Mouse (Mus musculus): ENCODE measurements at regions not wholly inside any gene's neighbourhood (a gene's known extent, or its start where the extent isn't known, plus 50 kb on each side); places are given as distances from the start of the nearest gene placed in this dataset.

DNA sequence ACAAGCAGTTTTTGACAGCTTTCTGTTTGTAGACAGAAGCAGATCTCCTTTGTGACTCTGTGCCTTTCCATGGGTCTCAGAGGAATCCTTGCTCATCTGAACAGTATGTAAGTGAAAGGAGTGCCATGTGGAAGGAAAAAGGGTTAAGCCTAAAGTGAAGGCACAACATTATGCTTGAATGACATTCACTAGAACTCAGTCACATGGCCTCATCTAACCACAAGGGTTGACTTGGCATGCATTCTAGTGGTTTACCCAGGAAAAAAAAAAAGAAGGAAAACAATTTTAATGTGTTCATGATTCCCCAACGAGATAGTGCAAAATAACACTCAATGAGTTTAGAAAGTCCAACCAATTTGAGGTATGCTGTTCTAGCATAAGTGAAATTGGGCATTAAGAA, 414.6 kb downstream of the Adgrl2 start:
- intact Hi-C loops (cut with DNase I): no loop called here
- DNase-seq (ENCODE audit: low spot score): no peak

DNA sequence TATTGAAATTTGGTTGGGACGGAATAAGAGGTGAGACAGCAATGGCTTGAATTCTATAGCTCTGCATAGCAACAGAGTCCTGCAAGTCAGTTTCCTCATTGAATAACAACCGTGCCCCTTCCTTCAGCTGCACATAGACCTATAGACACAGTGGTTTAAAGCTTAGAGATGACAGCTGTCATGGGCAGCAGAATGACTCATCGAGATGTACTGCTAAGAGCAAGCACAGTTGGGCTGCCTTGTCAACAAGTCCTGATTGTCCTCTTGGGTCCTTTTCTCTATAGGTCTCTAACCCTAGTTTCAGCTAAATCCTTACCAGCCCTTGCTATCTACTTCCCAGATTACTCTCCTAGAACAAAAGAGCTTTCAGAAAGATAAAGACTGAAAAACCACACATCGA, 417.9 kb downstream of the Adgrl2 start:
- no peak for DNase-seq (ENCODE audit: low spot score)
- intact Hi-C loops (cut with DNase I): no loop called here

DNA sequence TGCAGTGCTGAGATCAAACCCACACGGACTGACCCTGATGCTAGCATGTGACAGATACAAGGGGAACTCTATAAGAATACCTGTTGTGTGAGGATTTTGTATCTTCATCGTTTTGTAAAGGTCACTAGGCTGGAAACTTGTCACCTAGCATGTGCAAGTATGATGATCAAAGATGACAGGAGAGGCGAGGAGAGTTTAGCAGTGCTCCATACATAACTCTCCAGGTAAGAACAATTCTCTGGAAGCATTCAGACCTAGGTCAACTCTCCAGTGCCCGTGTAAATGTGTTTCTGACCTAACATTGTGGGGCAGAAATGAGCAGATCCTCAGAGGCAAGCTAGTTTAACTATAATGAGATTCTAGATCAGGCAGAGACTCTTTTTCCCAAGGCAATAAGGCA, 425.6 kb downstream of the Adgrl2 start:
- DNase-seq (ENCODE audit: low spot score): no peak
- intact Hi-C loops (cut with DNase I): no loop called here

DNA sequence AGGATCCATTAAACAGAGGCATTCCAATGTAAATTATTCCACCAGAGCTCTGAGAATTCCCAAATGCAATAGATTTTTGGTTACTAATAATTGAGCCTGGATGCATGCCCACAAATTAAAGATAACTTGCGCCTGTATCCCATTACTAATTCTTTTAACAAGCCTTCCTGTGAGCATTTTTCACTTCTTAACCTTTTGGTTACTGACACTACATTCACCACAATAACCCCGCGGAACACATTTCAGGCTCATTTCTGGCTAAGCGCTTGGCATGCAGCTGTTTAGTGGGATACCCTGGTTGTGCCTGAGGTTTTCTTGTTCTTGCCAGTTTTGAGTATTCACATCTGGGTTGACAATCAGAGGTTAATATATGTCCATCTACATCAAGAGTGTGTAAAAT, 429.1 kb downstream of the Adgrl2 start:
- no peak for DNase-seq (ENCODE audit: low spot score)
- intact Hi-C loops (cut with DNase I): no loop called here

DNA sequence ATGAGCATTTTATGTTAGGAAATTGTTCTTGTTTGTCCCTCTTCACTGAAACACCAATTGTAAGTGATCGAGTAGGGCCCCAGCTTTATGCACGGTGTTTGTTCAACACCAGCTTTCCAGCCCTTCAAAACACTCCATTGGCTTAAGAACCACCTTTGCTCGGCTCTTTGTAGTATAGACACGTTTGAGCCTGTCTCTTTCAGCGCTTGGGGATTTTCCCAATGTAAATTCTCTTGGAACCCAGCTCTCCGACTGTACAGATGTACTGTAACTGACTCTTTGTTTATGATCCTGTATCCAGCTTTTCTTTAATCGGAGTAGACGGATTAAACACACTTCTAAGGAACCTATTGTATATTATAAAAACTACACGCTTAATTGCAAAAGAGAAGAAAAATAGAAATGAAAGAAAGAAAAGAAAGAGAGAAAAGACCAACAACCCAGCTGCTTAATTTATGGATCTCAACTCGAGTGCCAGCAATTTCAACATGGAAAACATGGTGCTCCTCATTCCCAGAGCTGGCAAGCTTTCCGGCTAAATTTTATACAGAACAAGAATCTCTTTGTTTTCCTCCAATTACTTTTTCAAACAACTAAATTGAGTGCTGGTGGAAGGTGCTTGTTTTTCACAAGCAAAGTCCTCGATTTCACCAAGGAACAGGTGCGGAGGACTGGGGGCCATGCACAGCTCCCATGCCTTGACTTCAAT, 430.4 kb downstream of the Adgrl2 start:
- intact Hi-C loops (cut with DNase I): no loop called here

DNA sequence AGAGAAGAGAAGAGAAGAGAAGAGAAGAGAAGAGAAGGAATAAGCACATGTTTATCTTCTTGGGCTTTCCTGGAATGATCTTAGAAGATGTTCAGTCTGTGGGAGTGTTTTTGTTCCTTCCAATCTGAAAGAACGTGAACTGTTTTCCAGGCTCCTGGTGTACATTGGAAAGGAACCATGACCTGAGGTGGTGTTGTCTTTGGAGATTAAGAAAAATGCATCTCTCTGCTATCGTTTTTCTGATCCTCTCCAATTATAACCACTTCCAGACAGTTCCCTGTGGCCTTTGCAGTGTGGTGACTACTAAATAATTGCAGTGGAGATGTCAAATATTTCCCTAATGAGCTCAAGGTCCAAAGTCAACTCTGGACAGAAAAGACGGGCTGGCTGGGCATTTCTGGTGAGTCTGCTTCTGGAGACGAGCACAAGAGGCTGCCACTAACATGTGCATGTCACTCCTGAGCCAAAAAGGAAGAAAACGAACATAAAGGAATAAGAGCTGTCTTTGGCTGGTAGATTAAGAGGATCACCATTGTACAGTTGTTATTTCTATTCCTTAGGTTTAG, 431.7 kb downstream of the Adgrl2 start:
- DNase-seq (ENCODE audit: low spot score): no peak
- intact Hi-C loops (cut with DNase I): no loop called here

More for the DNA sequence above, 430.4 kb downstream of the Adgrl2 start:
- DNase-seq (ENCODE audit: low spot score): no peak

DNA sequence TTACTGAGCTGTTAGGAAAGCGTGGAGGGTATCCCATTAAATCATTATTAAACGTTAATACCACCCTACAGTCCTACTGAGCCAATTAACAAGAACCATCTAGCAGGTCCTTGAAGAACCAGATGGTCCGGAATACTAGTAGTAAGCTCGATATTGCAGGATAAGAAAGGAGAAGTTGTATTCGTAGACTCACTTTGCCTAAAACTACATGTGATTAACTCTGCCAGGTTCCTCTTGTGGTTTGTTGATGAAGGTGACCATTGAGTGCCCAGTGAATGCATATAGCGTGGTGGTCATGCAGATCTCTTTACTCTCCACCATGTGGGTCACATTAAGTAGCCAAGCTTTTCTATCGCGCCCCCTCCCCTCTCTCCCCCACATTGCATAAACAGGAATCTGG, 435.0 kb downstream of the Adgrl2 start:
- intact Hi-C loops (cut with DNase I): no loop called here
- DNase-seq (ENCODE audit: low spot score): no peak

DNA sequence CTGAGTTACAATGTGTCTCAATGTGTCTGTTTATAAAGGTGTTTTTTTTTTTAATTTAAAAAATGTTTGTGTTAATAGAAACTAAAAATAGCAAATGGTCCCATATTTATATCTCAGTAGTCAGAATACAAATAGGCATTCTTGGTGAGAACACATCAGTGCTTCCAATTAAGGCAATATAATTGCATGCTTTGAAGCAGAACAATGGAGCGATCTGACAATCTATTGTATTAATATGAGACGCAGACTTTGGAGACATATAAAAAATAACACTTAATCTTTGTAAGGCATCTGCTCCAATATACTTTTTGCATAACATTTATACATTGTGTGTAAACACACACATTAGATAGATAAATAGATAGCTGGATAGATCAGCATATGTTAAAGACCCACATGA, 439.6 kb downstream of the Adgrl2 start:
- intact Hi-C loops (cut with DNase I): no loop called here
- DNase-seq (ENCODE audit: low spot score): no peak

DNA sequence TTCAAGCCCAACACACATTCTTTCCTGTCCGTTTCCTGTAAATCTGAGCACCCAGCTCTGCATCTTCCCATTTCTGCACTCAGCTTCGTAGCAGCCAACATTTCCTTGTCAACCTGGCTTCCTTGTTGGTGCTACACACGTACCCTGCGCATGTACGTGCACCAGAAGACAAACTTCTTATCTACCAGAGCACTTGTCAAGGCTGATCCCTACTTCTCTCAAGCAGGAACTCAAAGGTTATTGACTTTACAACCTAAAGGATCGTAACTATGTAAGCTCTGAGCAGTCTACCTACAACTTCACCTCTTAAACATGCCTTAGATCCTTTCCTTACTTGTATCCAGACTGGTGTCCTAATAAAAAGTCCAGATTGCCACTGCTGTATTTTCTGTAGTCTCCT, 445.4 kb downstream of the Adgrl2 start:
- DNase-seq (ENCODE audit: low spot score): no peak
- intact Hi-C loops (cut with DNase I): no loop called here

DNA sequence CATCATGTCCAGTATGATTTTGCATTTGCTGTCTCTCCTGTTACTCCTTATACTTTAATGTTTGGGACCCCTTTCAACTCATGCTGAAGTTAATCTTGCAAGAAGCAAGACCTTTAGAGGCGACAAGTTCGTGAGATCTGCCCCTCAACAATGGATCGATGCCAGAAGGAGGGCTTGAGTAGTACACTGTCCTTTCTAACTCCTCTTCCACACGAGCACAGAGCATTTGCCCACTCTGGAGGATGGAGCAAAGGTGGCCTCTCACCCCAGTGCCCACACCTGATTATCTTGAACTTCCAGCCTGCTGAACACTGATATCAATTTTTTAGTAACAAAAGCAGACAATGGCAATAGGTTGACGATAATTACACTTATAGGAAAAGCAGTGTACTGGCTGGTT, 448.1 kb downstream of the Adgrl2 start:
- no peak for DNase-seq (ENCODE audit: low spot score)
- intact Hi-C loops (cut with DNase I): no loop called here

DNA sequence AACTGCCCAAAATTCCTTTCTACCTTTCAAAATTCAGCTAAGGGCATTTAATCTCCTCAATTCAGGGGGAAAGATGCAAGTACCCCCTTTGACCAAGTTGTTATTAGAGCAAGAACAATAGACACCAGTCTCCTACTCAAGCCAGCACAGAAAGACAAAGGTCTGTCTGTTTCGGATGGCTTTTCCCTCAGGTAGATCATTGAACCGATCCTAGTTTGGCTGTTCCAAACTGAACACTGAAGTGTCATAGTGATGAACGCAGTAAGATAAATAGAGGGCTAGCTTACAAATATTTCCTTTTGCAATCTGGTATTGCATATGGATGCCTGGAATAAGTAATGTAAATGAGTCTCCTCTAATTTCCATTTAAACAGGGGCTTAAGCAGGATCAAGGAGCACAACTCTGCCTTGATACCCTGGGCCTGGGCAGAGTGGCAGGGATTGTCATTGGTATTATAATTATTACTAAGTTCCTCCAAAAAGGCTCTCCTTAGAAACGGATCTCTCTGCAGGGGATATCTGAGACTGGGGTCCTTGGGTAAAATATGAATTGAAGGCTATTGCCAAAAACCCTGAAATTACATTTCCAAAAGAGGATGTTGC, 452.6 kb downstream of the Adgrl2 start:
- no peak for DNase-seq (ENCODE audit: low spot score)

DNA sequence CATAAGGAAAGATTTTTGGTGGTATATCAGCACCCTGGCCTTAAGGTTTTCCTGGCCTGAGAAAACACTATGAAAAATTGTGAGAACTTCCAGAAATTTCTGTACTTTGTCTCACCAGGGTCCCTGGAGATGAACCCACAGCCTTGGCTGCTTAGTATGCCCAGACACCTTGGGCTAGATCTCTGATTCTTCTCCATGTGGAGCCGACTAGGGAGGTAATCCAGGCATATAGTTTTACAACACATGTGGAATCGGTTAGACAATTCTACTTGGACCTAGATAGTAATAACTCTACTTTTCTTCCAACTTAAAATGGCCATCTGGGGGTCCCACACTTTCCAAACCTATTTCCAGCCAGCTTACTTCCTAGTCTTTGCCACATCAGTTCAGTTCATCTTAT, 460.5 kb downstream of the Adgrl2 start:
- intact Hi-C loops (cut with DNase I): no loop called here
- DNase-seq (ENCODE audit: low spot score): no peak

More for the DNA sequence above, 452.6 kb downstream of the Adgrl2 start:
- intact Hi-C loops (cut with DNase I): no loop called here

DNA sequence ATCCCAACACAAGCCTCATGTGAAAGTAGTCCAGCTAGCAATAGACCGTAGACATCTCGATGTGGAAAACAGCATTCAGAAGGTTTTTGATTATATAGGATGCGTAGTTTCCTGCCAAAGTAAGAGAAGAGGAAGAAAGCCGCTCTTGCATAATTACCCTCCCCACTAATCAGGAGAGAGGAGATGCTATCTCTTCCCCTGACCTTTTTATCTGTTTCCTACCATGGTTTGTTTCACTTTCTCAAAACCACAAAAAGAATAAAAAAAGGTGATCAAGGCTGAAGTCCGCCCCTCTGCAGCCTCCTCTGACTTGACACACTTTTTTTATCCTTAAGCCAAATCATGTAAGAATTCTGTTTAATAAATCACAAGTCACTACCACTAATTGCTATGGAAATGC, 480.0 kb downstream of the Adgrl2 start:
- DNase-seq (ENCODE audit: low spot score): no peak
- intact Hi-C loops (cut with DNase I): no loop called here

DNA sequence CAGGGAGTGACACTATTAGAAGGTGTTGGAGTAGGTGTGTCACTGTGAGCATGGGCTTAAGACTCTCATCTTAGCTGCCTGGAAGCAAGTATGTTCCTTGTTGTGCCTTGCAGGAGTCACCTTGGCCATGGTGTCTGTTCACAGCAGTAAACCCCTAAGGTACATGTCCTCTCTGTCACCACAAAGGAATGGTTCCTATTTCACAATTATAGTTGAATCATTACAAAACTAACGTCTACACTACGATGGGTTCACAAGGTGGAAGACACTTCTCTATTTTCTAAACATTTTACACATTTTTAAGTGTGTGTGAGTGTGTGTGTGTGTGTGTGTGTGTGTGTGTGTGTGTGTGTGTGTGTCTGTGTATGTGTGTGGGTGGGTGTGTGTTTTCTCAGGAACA, 485.4 kb downstream of the Adgrl2 start:
- no peak for DNase-seq (ENCODE audit: low spot score)
- intact Hi-C loops (cut with DNase I): no loop called here

DNA sequence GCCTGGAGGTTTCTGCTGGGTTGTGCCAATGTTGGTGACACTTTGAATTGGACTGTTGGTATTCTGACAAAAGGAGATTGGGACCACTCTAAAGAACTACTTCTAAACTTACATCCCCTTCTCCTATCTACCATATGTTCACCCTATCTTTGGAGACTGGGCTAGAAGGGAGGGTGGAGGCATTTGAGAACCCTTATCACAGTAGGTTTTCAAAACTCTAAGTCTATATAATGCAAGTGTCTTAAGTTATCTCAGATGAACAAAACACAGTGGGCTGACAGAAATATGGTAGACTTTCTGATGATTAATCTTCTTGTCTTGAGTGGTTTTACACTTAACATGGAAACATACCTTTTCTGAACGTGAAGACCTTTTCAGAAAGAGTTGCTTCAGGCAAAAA, 486.9 kb downstream of the Adgrl2 start:
- intact Hi-C loops (cut with DNase I): no loop called here
- no peak for DNase-seq (ENCODE audit: low spot score)

DNA sequence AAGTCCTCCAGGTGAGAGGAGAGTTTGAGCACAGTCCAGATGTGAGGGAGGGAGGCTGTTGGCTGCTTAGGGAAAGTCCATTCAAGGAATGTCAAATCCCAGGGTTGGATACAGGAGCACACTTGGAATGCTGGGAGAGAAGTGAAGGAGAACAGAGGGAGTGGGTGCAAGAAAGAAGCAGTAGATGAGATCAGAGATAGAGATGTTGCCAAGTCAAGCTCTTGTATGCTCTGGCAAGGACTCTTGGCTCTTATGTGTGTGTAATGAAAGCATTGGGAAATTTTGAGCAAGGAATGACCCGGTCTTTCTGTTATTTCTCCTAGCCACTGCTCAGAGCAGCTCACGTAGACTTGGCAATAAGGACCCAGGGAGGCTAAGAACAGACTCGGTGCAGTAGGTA, 488.6 kb downstream of the Adgrl2 start:
- no peak for DNase-seq (ENCODE audit: low spot score)
- intact Hi-C loops (cut with DNase I): no loop called here

DNA sequence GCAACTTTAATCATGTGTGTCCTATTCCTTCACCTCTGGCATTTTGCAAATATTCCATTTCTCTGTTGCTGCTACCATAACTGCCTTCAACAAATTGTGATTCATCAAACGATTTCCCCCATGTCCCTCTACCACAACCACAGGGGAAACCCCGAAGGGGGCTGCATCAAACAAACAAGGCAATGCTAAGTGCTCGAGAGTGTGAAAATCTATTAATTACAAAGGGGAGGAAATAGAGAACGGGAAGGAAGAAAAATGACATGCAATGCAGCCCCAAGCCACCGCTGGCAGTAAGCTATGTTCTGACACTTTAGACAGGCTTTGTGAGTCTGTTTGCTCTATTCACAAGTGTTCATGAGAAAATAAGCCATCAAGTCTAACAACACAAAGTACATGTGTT, 493.7 kb downstream of the Adgrl2 start:
- DNase-seq (ENCODE audit: low spot score): no peak
- intact Hi-C loops (cut with DNase I): no loop called here

DNA sequence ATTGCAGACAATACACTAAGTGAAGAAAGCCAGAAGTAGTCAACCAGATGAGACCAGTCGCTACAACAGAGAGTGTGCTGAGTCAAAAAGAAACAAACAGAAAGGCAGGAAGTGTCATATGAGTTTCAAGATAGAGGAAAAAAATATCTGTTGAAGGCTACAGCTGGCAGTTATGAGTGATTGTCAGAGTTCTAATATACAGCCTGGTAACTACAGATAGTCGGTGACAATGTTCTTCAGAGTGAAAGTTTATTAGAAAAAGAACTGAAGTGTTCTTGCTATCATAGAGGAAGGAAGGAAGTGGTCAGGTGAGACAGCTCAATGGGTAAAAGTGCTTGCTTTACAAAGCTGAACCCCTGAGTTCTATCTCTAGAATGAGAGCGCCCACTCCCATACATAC, 499.1 kb downstream of the Adgrl2 start:
- no peak for DNase-seq (ENCODE audit: low spot score)
- intact Hi-C loops (cut with DNase I): no loop called here

DNA sequence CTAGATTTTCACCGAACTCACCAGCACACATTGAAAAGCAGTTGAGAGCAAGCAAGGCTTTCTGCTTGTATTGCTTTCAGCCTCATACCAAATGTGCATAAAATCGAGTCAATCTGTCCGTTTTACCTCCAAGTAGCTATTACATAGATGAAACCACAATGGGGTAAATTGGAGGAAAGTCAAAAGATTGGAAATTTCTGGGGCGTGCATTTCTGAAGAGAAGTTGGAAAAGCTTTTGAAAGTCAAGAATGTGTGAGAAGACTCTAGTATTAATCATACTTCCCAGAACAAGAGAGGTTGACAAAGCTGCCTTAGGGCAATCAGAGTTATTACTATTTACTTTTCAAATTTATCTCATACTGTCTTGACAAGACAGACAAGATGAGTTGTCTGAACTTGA, 501.2 kb downstream of the Adgrl2 start:
- intact Hi-C loops (cut with DNase I): no loop called here
- DNase-seq (ENCODE audit: low spot score): no peak

DNA sequence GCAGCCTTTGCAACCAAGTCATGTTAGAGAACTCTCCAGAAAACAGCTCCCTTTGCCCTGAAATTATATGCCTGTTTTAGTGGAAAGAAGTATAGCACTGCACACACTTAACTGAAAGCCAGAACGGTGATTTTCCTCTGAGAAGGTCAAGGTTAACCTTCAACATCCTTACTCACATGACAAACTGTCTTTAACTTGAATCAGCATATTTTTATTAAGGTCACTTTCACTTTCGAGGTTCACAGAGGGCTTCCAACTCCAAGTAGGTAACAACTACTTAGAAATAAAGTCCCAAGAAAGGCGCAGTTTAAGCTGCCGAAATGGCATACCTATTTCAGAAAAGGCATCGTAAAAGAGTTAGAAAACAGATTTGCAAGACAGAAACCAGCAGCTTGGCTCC, 502.4 kb downstream of the Adgrl2 start:
- no peak for DNase-seq (ENCODE audit: low spot score)
- intact Hi-C loops (cut with DNase I): no loop called here

DNA sequence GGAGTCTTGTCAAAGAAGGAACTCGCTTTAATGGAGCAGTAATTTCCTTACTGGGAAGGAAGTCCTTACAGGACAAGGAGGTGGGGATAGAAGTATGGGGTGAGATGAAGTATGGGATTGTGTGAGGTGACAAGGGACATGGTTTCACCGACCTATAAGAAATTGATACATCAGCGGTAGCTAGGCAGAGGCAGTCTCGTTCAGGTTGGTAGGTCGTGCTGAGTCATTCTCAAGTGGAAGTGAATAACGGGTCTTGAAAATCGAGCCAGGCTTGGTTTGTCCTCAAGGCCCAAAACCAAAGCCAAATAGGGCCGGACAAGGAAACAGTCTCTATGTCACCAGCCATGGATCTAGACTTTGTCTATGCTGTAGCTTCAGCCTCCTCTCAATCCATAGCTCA, 514.5 kb downstream of the Adgrl2 start:
- no peak for DNase-seq (ENCODE audit: low spot score)
- intact Hi-C loops (cut with DNase I): no loop called here

DNA sequence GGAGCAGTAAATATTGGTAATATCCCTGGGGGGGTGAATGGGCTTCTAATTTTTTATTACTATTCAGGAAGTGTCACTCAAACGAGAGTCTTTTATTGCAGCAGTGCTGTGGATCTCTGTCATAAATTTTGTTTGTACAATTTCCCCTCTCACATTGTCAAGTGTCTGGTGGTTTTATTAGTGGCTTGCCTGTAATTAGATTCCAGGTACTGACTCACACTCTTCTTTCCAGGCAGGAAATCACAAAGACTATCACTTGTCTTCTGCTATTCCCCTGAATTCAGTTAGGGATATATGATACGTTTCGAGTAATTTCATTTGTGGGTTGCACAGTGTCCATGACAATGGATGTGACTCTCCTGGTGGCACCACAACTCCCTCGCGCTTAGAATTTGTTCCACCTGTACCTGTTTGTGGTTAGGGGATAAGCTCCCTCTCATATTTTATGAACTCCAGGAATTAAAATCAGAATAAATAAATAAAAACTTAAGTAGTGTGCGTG, 517.4 kb downstream of the Adgrl2 start:
- DNase-seq (ENCODE audit: low spot score): no peak
- intact Hi-C loops (cut with DNase I): no loop called here

Measured in heart, postnatal 25 days (tissue).